Mouse (Mus musculus): ENCODE measurements around the gene Scn3a. TPM values are rescaled to one million over a fixed set of nuclear protein-coding genes. Genes with fewer than 3 reads are reported as not detected.
A peak's percentile ranks its signal among the peaks of the same experiment; 100 is the strongest.

Scn3a gene
- polyA plus RNA-seq, 1 experiment from 2014 or later, result 39.9 TPM

DNA sequence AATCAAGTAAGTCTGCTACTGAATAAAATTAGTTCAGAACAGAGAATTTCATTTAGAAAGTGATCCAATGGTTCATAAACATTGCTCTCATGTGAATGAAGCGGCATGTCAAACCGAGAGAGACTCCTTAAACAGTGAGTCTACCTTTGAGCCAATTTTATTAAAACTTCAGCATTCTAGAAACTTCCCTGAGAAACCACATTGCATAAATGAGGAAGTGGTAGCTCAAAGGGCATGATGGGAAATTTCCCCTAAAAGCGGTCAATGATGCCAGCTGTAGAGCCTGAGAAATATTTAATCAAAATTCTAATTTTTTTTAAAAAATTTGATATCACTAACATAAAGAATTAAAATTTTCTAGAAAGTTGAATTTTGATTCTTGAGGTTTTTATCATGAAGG is 16.9 kb downstream of the Scn3a start:
- no peak for ATAC-seq (ENCODE audit: low read depth)
- no peaks in the 10 kb centered on the region for H3K9me3 ChIP-seq
- H3K4me2 ChIP-seq, result no peak overlapping the region
- no peak overlapping the region for H3K27ac ChIP-seq (replicated peaks)
- H3K27me3 ChIP-seq, result no peaks in the 10 kb centered on the region
- no peaks in the 10 kb centered on the region for H3K36me3 ChIP-seq
- H3K9ac ChIP-seq, result no peak overlapping the region
- no peak overlapping the region for H3K4me3 ChIP-seq
- H3K4me1 ChIP-seq (replicated peaks), result peaks cover 34% of the 10 kb centered on the region
- WGBS, result 94% methylated on average over 3 of the region's 3 CpGs

DNA sequence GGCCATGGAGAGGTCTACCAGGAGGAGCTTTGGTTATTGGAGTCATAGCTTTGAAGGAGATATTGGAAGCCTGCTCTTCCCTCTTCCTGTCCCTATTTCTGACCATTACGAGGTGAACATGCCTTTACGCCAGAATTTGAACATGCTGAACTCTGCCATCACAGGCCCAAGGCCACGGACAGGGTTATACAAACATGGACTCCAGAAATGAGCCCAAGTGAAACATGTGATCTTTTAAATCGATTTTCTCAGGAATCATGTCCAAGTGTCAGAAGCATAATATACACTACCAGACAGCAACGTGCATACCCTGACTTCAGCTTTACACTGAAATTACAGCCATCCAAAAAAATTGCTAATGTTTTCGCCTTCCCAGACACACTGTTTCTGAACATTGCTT is 18.8 kb downstream of the Scn3a start:
- ATAC-seq (ENCODE audit: low read depth), result no peak
- Histone ChIP-seq H3K9ac (no peak overlapping the region), H3K9me3 (no peaks in the 10 kb centered on the region), H3K4me3 (no peak overlapping the region), H3K4me1 (replicated peaks) (peaks cover 46% of the 10 kb centered on the region), H3K4me2 (no peak overlapping the region), H3K27me3 (no peaks in the 10 kb centered on the region), H3K27ac (replicated peaks) (no peak overlapping the region), H3K36me3 (no peaks in the 10 kb centered on the region)
- WGBS, result 89% methylated on average over 6 of the region's 6 CpGs

- ATAC-seq (ENCODE audit: low read depth), result no peak
- H3K4me1 ChIP-seq (replicated peaks), result peaks cover 46% of the 10 kb centered on the region
- H3K4me2 ChIP-seq, result no peak overlapping the region
- H3K9ac ChIP-seq, result no peak overlapping the region
- no peak overlapping the region for H3K4me3 ChIP-seq
- H3K36me3 ChIP-seq, result no peaks in the 10 kb centered on the region
- no peaks in the 10 kb centered on the region for H3K9me3 ChIP-seq
- WGBS, result 74% methylated on average over 4 of the region's 4 CpGs
- H3K27me3 ChIP-seq, result no peaks in the 10 kb centered on the region
- no peak overlapping the region for H3K27ac ChIP-seq (replicated peaks)
Observed at GRCm38 (mm10) chr2:65547341-65547740, 20.1 kb downstream of the Scn3a start.

GRCm38 (mm10) chr2:65542906-65543592 is 24.4 kb downstream of the Scn3a start:
- Histone ChIP-seq H3K9ac (no peak overlapping the region), H3K36me3 (no peaks in the 10 kb centered on the region), H3K9me3 (no peaks in the 10 kb centered on the region), H3K4me2 (no peak overlapping the region), H3K4me1 (replicated peaks) (peaks cover 51% of the 10 kb centered on the region), H3K27ac (replicated peaks) (peak overlapping the region; percentile 67), H3K27me3 (no peaks in the 10 kb centered on the region), H3K4me3 (no peak overlapping the region)
- 46% methylated on average over 10 of the region's 10 CpGs for WGBS
- ATAC-seq (ENCODE audit: low read depth), result peak; percentile 68

- H3K9me3 ChIP-seq, result no peaks in the 10 kb centered on the region
Observed at GRCm38 (mm10) chr2:65541781-65542180, 25.6 kb downstream of the Scn3a start.

GRCm38 (mm10) chr2:65538436-65538835 is 29.0 kb downstream of the Scn3a start:
- no peak for ATAC-seq (ENCODE audit: low read depth)
- Histone ChIP-seq H3K36me3 (peaks cover 14% of the 10 kb centered on the region), H3K4me1 (replicated peaks) (peaks cover 28% of the 10 kb centered on the region), H3K9me3 (no peaks in the 10 kb centered on the region), H3K9ac (no peak overlapping the region), H3K27me3 (no peaks in the 10 kb centered on the region), H3K4me2 (no peak overlapping the region), H3K4me3 (no peak overlapping the region), H3K27ac (replicated peaks) (no peak overlapping the region)
- 56% methylated on average over 5 of the region's 5 CpGs for WGBS

More at GRCm38 (mm10) chr2:65541781-65542180, 25.6 kb downstream of the Scn3a start:
- Histone ChIP-seq H3K9ac (no peak overlapping the region), H3K27me3 (no peaks in the 10 kb centered on the region), H3K36me3 (no peaks in the 10 kb centered on the region), H3K4me1 (replicated peaks) (peaks cover 47% of the 10 kb centered on the region), H3K27ac (replicated peaks) (no peak overlapping the region), H3K4me3 (no peak overlapping the region), H3K4me2 (no peak overlapping the region)
- WGBS, result 72% methylated on average over 1 of the region's 1 CpGs
- no peak for ATAC-seq (ENCODE audit: low read depth)

- 65% methylated on average over 10 of the region's 10 CpGs for WGBS
- H3K27me3 ChIP-seq, result no peaks in the 10 kb centered on the region
- H3K9me3 ChIP-seq, result no peaks in the 10 kb centered on the region
- peaks cover 14% of the 10 kb centered on the region for H3K4me1 ChIP-seq (replicated peaks)
- peak overlapping the region; percentile 38; the same call in 1 of the 2 replicates for H3K27ac ChIP-seq (replicated peaks)
- no peak overlapping the region for H3K4me3 ChIP-seq
- ATAC-seq (ENCODE audit: low read depth), result no peak
- H3K9ac ChIP-seq, result no peak overlapping the region
- H3K4me2 ChIP-seq, result no peak overlapping the region
- H3K36me3 ChIP-seq, result peaks cover 14% of the 10 kb centered on the region
Observed at GRCm38 (mm10) chr2:65532127-65532854, 35.1 kb downstream of the Scn3a start.

DNA sequence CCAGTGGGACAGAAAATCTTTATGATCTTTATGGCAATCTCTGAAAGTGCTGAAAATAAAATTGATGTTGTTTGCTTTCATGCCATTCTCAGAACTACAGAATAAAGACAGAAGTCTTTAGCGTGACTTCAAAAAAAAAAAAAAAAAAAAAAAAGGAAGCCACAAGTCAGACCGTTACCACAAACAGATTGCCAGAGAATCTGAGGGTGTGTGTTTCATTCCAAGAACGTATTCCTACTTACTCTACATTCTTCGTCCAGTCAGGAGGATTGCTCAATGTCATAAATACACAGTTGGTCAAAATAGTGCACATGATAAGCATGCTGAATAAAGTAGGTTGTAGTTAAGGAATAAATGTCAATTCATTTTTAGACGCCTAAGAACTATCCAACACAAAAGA is 38.3 kb downstream of the Scn3a start:
- no peak for ATAC-seq (ENCODE audit: low read depth)
- 58% methylated on average over 5 of the region's 5 CpGs for WGBS
- no peak overlapping the region for H3K27ac ChIP-seq (replicated peaks)

GRCm38 (mm10) chr2:65516703-65517102 is 50.7 kb downstream of the Scn3a start:
- no peaks in the 10 kb centered on the region for H3K9me3 ChIP-seq
- 83% methylated on average over 6 of the region's 6 CpGs for WGBS
- peaks cover 26% of the 10 kb centered on the region for H3K36me3 ChIP-seq

More for the DNA sequence above, 38.3 kb downstream of the Scn3a start:
- H3K9me3 ChIP-seq, result no peaks in the 10 kb centered on the region
- no peaks in the 10 kb centered on the region for H3K27me3 ChIP-seq
- no peak overlapping the region for H3K9ac ChIP-seq
- H3K4me3 ChIP-seq, result no peak overlapping the region
- no peak overlapping the region for H3K4me2 ChIP-seq
- peaks cover 12% of the 10 kb centered on the region for H3K4me1 ChIP-seq (replicated peaks)
- H3K36me3 ChIP-seq, result peaks cover 22% of the 10 kb centered on the region

DNA sequence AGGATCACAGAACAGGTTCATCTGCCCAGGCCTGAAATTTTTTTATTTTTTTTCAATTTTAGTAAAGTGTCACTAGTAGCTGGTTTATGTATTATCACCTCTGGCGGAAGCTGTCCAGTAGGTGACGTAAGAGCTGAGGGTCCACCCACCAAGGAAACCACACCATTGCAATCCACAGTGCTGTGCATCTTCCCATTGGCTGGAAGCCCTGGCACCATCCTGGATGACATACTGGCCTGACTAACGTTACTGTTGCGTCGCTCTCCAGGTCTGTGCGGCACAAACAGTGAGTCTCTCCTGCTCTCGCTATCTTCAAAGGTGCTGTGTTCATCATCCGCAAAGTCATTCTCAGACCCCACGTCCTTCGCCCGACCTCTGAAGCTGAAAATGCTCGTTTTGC is 59.2 kb downstream of the Scn3a start:
- no peak overlapping the region for H3K27ac ChIP-seq (replicated peaks)
- no peak for ATAC-seq (ENCODE audit: low read depth)
- no peak overlapping the region for H3K9ac ChIP-seq
- peaks cover 34% of the 10 kb centered on the region for H3K36me3 ChIP-seq
- no peak overlapping the region for H3K4me3 ChIP-seq
- no peak overlapping the region for H3K4me2 ChIP-seq
- WGBS, result 84% methylated on average over 12 of the region's 12 CpGs
- no peaks in the 10 kb centered on the region for H3K9me3 ChIP-seq
- no peaks in the 10 kb centered on the region for H3K27me3 ChIP-seq
- H3K4me1 ChIP-seq (replicated peaks), result no peaks in the 10 kb centered on the region

More at GRCm38 (mm10) chr2:65516703-65517102, 50.7 kb downstream of the Scn3a start:
- ATAC-seq (ENCODE audit: low read depth), result no peak
- H3K9ac ChIP-seq, result no peak overlapping the region
- no peak overlapping the region for H3K4me2 ChIP-seq
- no peaks in the 10 kb centered on the region for H3K4me1 ChIP-seq (replicated peaks)
- no peaks in the 10 kb centered on the region for H3K27me3 ChIP-seq
- H3K27ac ChIP-seq (replicated peaks), result no peak overlapping the region
- H3K4me3 ChIP-seq, result no peak overlapping the region

DNA sequence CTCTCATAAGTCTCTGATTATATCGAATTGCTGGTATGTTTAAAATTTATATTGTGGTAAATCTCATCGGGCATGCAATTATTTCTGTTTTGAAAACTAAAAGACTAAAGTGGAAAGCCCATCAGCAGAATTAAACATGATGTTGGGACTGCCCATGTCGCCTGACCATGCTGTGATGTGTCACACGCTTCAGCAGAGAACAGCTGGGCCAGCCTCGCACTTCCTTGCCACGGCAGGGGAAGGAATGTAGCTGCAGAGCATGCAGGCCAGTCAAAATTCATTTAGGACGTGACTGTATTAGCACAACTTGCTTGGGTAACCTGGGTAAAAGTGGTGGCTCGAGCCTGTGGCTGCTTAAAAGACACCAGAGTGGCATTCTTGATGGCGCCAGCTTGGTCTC is 77.0 kb downstream of the Scn3a start:
- Histone ChIP-seq H3K4me3 (no peak overlapping the region), H3K4me2 (no peak overlapping the region), H3K4me1 (replicated peaks) (no peaks in the 10 kb centered on the region), H3K27ac (replicated peaks) (no peak overlapping the region), H3K9me3 (no peaks in the 10 kb centered on the region), H3K9ac (no peak overlapping the region), H3K27me3 (no peaks in the 10 kb centered on the region), H3K36me3 (peaks cover 21% of the 10 kb centered on the region)
- ATAC-seq (ENCODE audit: low read depth), result no peak
- WGBS, result 77% methylated on average over 9 of the region's 9 CpGs

- Histone ChIP-seq H3K4me2 (no peak overlapping the region), H3K27me3 (no peaks in the 10 kb centered on the region), H3K4me1 (replicated peaks) (peaks cover 7% of the 10 kb centered on the region; the same call in 1 of the 2 replicates), H3K36me3 (peaks cover 33% of the 10 kb centered on the region), H3K9ac (no peak overlapping the region), H3K4me3 (no peak overlapping the region), H3K27ac (replicated peaks) (no peak overlapping the region), H3K9me3 (no peaks in the 10 kb centered on the region)
- no peak for ATAC-seq (ENCODE audit: low read depth)
- whole genome bisulfite sequencing, result 69% methylated on average over 3 of the region's 3 CpGs
Observed at GRCm38 (mm10) chr2:65483434-65483833, 84.0 kb downstream of the Scn3a start.

Data from neural tube, embryonic 13.5 days (tissue).